Mouse (Mus musculus) kidney, adult 2 months (tissue): ENCODE measurements at regions not wholly inside any gene's neighbourhood (a gene's known extent, or its start where the extent isn't known, plus 50 kb on each side); places are given as distances from the start of the nearest gene placed in this dataset.
"Not testable (repeated sequence)": the region's sequence is repeated elsewhere in the genome, so short reads cannot be mapped to it uniquely, and the experiment has no call there.

Experiments
- DNase-seq: peaks from one replicate; pipeline ENCODE4 v3.0.0; 2021
- H3K27ac ChIP-seq: fragments of 200-500 bp; 2 replicates; pipeline ENCODE4 v1.5.1; 2012; ENCODE audit warnings: low read depth, low read length, control low read depth, inconsistent platforms; ENCODE audit not compliant: insufficient read depth
- H3K27me3 ChIP-seq: fragments of 200-500 bp; replicated peaks from 2 replicates; pipeline ENCODE4 v1.6.1; 2012; ENCODE audit warnings: mild to moderate bottlenecking, moderate library complexity, low read length, inconsistent platforms; ENCODE audit not compliant: control insufficient read depth, insufficient read depth
- H3K36me3 ChIP-seq: fragments of 200-500 bp; 2 replicates; pipeline ENCODE4 v1.6.1; 2012; ENCODE audit warnings: mild to moderate bottlenecking, moderate library complexity, low read length, inconsistent platforms; ENCODE audit not compliant: control insufficient read depth, insufficient read depth
- H3K4me1 ChIP-seq: fragments of 200-500 bp; 2 replicates; pipeline ENCODE4 v1.6.1; 2011; ENCODE audit warnings: low read length; ENCODE audit not compliant: control insufficient read depth, insufficient read depth
- H3K4me3 ChIP-seq: fragments of 200-500 bp; 2 replicates; pipeline ENCODE4 v1.5.1; 2011; ENCODE audit warnings: mild to moderate bottlenecking, low read depth, low read length, control low read depth; ENCODE audit not compliant: insufficient read depth
- CTCF ChIP-seq: fragments of 200-500 bp; conservative IDR thresholded peaks from 2 replicates; pipeline ENCODE4 v1.5.1; 2011; ENCODE audit warnings: low read depth, mild to moderate bottlenecking, control low read depth, low read length, moderate library complexity, mixed read lengths; ENCODE audit not compliant: insufficient read depth, insufficient read length
- POLR2A ChIP-seq: fragments of 200-500 bp; IDR thresholded peaks from one replicate; pipeline ENCODE4 v1.6.1; 2011; ENCODE audit warnings: low read depth, low read length, control low read depth
- WGBS: fragments of 180-500 bp; shearing (Covaris S2); methylation state at CpG from one replicate; pipeline ENCODE4 v1.1.7; 2018; 5-methylcytosine and 5-hydroxymethylcytosine counted together

- DNase-seq, result no peak
- H3K27me3 ChIP-seq, result no peaks in the 10 kb centered on the region
- H3K27ac ChIP-seq, result no peak overlapping the region
- TF ChIP-seq POLR2A (no peak), CTCF (no peak)
- H3K4me3 ChIP-seq, result no peak overlapping the region
- 84% methylated on average over 4 of the region's 4 CpGs for WGBS
- no peaks in the 10 kb centered on the region for H3K36me3 ChIP-seq
- no peaks in the 10 kb centered on the region for H3K4me1 ChIP-seq
These were observed 100.4 kb upstream of the Galnt18 start for GRCm38 (mm10) chr7:111880067-111880675.

- TF ChIP-seq CTCF, result no peak
- TF ChIP-seq POLR2A, result no peak
- no peaks in the 10 kb centered on the region for H3K4me1 ChIP-seq
- no peaks in the 10 kb centered on the region for H3K36me3 ChIP-seq
- DNase-seq, result no peak
- no peak overlapping the region for H3K4me3 ChIP-seq
- no peaks in the 10 kb centered on the region for H3K27me3 ChIP-seq
- 77% methylated on average over 1 of the region's 1 CpGs for WGBS
- H3K27ac ChIP-seq, result no peak overlapping the region
These were observed 97.8 kb upstream of the Galnt18 start for GRCm38 (mm10) chr7:111877591-111877990.

GRCm38 (mm10) chr7:111875949-111876348, 96.2 kb upstream of the Galnt18 start:
- TF ChIP-seq CTCF, result no peak
- no peak for TF ChIP-seq POLR2A
- 84% methylated on average over 1 of the region's 1 CpGs for WGBS
- no peaks in the 10 kb centered on the region for H3K4me1 ChIP-seq
- H3K4me3 ChIP-seq, result no peak overlapping the region
- no peaks in the 10 kb centered on the region for H3K27me3 ChIP-seq
- DNase-seq, result no peak
- H3K27ac ChIP-seq, result no peak overlapping the region
- no peaks in the 10 kb centered on the region for H3K36me3 ChIP-seq

GRCm38 (mm10) chr7:111869337-111869736, 89.6 kb upstream of the Galnt18 start:
- WGBS, result 93% methylated on average over 6 of the region's 6 CpGs
- H3K4me3 ChIP-seq, result no peak overlapping the region
- no peaks in the 10 kb centered on the region for H3K27me3 ChIP-seq
- no peak overlapping the region for H3K27ac ChIP-seq
- H3K36me3 ChIP-seq, result no peaks in the 10 kb centered on the region
- H3K4me1 ChIP-seq, result no peaks in the 10 kb centered on the region
- no peak for DNase-seq
- TF ChIP-seq POLR2A, result no peak
- TF ChIP-seq CTCF, result no peak

- Histone ChIP-seq H3K4me3 (no peak overlapping the region), H3K36me3 (no peaks in the 10 kb centered on the region), H3K27ac (no peak overlapping the region), H3K27me3 (no peaks in the 10 kb centered on the region), H3K4me1 (no peaks in the 10 kb centered on the region)
- no peak for DNase-seq
- TF ChIP-seq POLR2A (no peak), CTCF (no peak)
- WGBS, result 75% methylated on average over 8 of the region's 8 CpGs
These were observed 83.3 kb upstream of the Galnt18 start for GRCm38 (mm10) chr7:111863035-111863434.

GRCm38 (mm10) chr7:111858291-111858690, 78.5 kb upstream of the Galnt18 start:
- DNase-seq, H3K4me1 ChIP-seq, H3K27me3 ChIP-seq, H3K27ac ChIP-seq, H3K36me3 ChIP-seq, H3K4me3 ChIP-seq: not testable (repeated sequence)
- 86% methylated on average over 8 of the region's 8 CpGs for WGBS

GRCm38 (mm10) chr7:111856977-111857376, 77.2 kb upstream of the Galnt18 start:
- 76% methylated on average over 5 of the region's 5 CpGs for WGBS
- H3K27ac ChIP-seq, result no peak overlapping the region
- no peak overlapping the region for H3K4me3 ChIP-seq
- no peaks in the 10 kb centered on the region for H3K27me3 ChIP-seq
- no peak for DNase-seq
- TF ChIP-seq CTCF, result no peak
- TF ChIP-seq POLR2A, result no peak
- H3K36me3 ChIP-seq, result no peaks in the 10 kb centered on the region
- no peaks in the 10 kb centered on the region for H3K4me1 ChIP-seq

DNA sequence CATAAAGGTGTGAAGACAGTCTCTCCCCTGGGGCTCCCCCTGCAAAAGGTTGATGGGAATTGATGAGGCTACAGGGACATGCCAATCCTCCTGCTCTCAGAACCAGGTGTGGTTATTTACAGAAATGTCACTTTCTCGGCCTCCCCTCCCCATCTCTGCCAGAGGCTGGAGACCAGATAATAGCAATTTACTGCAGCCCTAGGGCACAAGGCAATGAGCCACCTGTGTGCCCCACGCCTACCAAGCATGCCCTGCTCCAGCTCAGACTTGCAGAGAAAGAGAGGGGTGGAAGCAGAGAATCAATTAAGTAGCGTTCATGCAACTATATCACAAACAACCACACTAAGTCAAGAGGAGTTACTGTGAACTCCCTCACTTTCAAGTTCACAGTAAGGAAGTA, 75.5 kb upstream of the Galnt18 start:
- no peak for DNase-seq
- H3K4me3 ChIP-seq, result no peak overlapping the region
- TF ChIP-seq CTCF (no peak), POLR2A (no peak)
- H3K27ac ChIP-seq, result no peak overlapping the region
- no peaks in the 10 kb centered on the region for H3K36me3 ChIP-seq
- H3K4me1 ChIP-seq, result no peaks in the 10 kb centered on the region
- no peaks in the 10 kb centered on the region for H3K27me3 ChIP-seq
- WGBS, result 64% methylated on average over 3 of the region's 3 CpGs
